Mouse (Mus musculus) lung, postnatal 36 days (tissue): ENCODE measurements at regions not wholly inside any gene's neighbourhood (a gene's known extent, or its start where the extent isn't known, plus 50 kb on each side); places are given as distances from the start of the nearest gene placed in this dataset.
A peak's percentile ranks its signal among the peaks of the same experiment; 100 is the strongest.

Experiments used
- DNase-seq: peaks from one replicate; pipeline ENCODE4 v3.0.0; 2022; ENCODE audit warnings: mixed read lengths

- DNase-seq = peak; percentile 14
These were observed 161.0 kb upstream of the Samsn1 start for GRCm38 (mm10) chr16:76183105-76183504.

GRCm38 (mm10) chr16:76181596-76181995, 159.5 kb upstream of the Samsn1 start:
- no peak for DNase-seq

GRCm38 (mm10) chr16:76167651-76168050, 145.6 kb upstream of the Samsn1 start:
- DNase-seq = no peak

GRCm38 (mm10) chr16:76160879-76161278, 138.8 kb upstream of the Samsn1 start:
- DNase-seq = no peak

- no peak for DNase-seq
These were observed 136.5 kb upstream of the Samsn1 start for GRCm38 (mm10) chr16:76158585-76158984.

- peak; percentile 11 for DNase-seq
These were observed 131.9 kb upstream of the Samsn1 start for GRCm38 (mm10) chr16:76153766-76154525.

GRCm38 (mm10) chr16:76149581-76149980, 127.5 kb upstream of the Samsn1 start:
- DNase-seq = no peak

- no peak for DNase-seq
These were observed 111.8 kb upstream of the Samsn1 start for GRCm38 (mm10) chr16:76133892-76134291.

GRCm38 (mm10) chr16:76130486-76130885, 108.4 kb upstream of the Samsn1 start:
- no peak for DNase-seq

- DNase-seq = peak; percentile 78
These were observed 107.9 kb upstream of the Samsn1 start for GRCm38 (mm10) chr16:76129982-76130381.

GRCm38 (mm10) chr16:76123021-76123384, 100.9 kb upstream of the Samsn1 start:
- DNase-seq = no peak

GRCm38 (mm10) chr16:76122172-76123020, 100.3 kb upstream of the Samsn1 start:
- DNase-seq = no peak

- no peak for DNase-seq
These were observed 98.6 kb upstream of the Samsn1 start for GRCm38 (mm10) chr16:76120712-76121111.

GRCm38 (mm10) chr16:76110383-76110782, 88.3 kb upstream of the Samsn1 start:
- peak; percentile 14 for DNase-seq

- DNase-seq = no peak
These were observed 86.4 kb upstream of the Samsn1 start for GRCm38 (mm10) chr16:76108464-76108863.

- DNase-seq = no peak
These were observed 82.6 kb upstream of the Samsn1 start for GRCm38 (mm10) chr16:76104673-76105072.

GRCm38 (mm10) chr16:76101773-76102172, 79.7 kb upstream of the Samsn1 start:
- no peak for DNase-seq

GRCm38 (mm10) chr16:76097808-76098207, 75.7 kb upstream of the Samsn1 start:
- DNase-seq = no peak

GRCm38 (mm10) chr16:76096363-76096762, 74.3 kb upstream of the Samsn1 start:
- DNase-seq = no peak

GRCm38 (mm10) chr16:76085363-76085762, 63.3 kb upstream of the Samsn1 start:
- no peak for DNase-seq

GRCm38 (mm10) chr16:76082465-76082864, 60.4 kb upstream of the Samsn1 start:
- DNase-seq = no peak

- DNase-seq = no peak
These were observed 57.9 kb upstream of the Samsn1 start for GRCm38 (mm10) chr16:76079761-76080502.

- no peak for DNase-seq
These were observed 56.1 kb upstream of the Samsn1 start for GRCm38 (mm10) chr16:76078219-76078618.
